Mouse (Mus musculus) kidney, embryonic 15.5 days (tissue): ENCODE results near the gene Tmed2. TPM values are rescaled to one million over a fixed set of nuclear protein-coding genes. Genes with fewer than 3 reads are reported as not detected.
"Not testable (repeated sequence)": the region's sequence is repeated elsewhere in the genome, so short reads cannot be mapped to it uniquely, and the experiment has no call there.

ENCODE experiments used
- ATAC-seq: fragments of 200-750 bp; cut with Nextera tagmentation; replicated peaks from 2 replicates; pipeline ENCODE4 v1.8.0; 2017; ENCODE audit warnings: moderate TSS enrichment; ENCODE audit not compliant: low FRiP score
- H3K27ac ChIP-seq: fragments of 300-500 bp; sonication (generic); 2 replicates; pipeline ENCODE4 v1.5.1; 2015; ENCODE audit warnings: mild to moderate bottlenecking, inconsistent platforms
- H3K27me3 ChIP-seq: fragments of 300-500 bp; sonication (generic); 2 replicates; pipeline ENCODE4 v1.6.1; 2015; ENCODE audit warnings: inconsistent platforms
- H3K36me3 ChIP-seq: fragments of 300-500 bp; sonication (generic); 2 replicates; pipeline ENCODE4 v1.6.1; 2015; ENCODE audit warnings: inconsistent platforms
- H3K4me1 ChIP-seq: fragments of 300-500 bp; sonication (generic); 2 replicates; pipeline ENCODE4 v1.6.1; 2015; ENCODE audit warnings: inconsistent platforms
- H3K4me2 ChIP-seq: fragments of 300-500 bp; sonication (generic); 2 replicates; pipeline ENCODE4 v1.6.1; 2015; ENCODE audit warnings: moderate library complexity, mild to moderate bottlenecking, inconsistent platforms
- H3K4me3 ChIP-seq: fragments of 300-500 bp; sonication (generic); replicated peaks from 2 replicates; pipeline ENCODE4 v1.5.1; 2015; ENCODE audit warnings: mild to moderate bottlenecking, inconsistent platforms
- H3K9ac ChIP-seq: fragments of 300-500 bp; sonication (generic); 2 replicates; pipeline ENCODE4 v1.6.1; 2015; ENCODE audit warnings: mild to moderate bottlenecking, inconsistent platforms
- H3K9me3 ChIP-seq: fragments of 300-500 bp; sonication (generic); replicated peaks from 2 replicates; pipeline ENCODE4 v1.6.1; 2016; ENCODE audit warnings: inconsistent platforms
- WGBS: fragments of 180-500 bp; shearing (Covaris S2); methylation state at CpG from one replicate; pipeline ENCODE4 v1.1.7; 2015; ENCODE audit warnings: mixed read lengths; 5-methylcytosine and 5-hydroxymethylcytosine counted together
- polyA plus RNA-seq: library from polyadenylated mRNA; unstranded; fragments of >200 nt; fragmentation: Nextera tagmentation; extraction: Ambion mirVana; gene quantifications from 2 replicates; pipeline ENCODE4 v1.2.1, GENCODE M21; 2015

Tmed2 gene
- polyA plus RNA-seq, 1 experiment from 2014 or later: 519 TPM

DNA sequence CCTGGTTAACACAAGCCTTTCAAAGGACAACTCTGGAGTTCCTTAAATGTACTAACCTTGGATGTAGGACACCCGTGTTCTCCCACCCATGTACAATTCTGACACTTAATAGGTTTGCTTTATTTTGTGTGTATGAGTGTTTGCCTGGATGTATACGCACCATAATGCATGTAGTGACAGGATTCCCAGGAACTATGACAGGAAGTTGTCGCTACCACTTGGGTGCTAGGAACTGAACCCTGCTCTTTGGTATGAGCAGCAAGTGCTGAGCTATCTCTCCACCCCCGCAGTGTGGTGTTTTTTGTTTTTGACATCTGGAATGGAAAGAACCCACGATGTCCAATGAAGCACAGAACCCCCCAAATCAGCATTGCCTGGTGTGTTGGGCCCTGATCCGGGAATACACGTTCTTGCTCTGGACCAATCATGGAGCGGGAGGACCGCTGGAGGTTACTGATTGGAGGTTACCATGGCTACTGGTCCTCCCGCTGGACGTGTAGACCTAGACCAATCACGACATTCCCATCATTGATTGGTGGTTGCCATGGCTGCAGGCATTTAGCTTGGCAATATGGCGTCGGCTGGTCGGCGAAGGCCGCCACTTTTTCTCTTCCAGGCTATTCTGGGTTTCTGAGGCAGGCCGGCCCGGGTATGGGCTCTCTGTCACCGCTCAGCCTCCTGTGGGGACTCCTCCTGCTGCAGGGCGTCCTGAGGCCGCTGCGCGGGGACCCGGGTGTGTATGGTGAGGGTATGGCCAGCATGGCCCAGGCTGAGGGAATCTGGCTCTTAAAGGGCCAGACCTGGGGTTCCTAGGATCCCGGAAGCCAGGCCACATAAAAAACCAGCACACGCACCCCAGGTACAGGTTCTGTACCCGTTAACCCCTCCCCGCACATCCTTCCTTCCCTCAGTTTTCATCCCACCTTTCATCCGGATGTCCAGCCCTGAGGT lies 58.0 kb downstream of the Tmed2 start:
- Histone ChIP-seq H3K4me3 (peak overlapping the region; percentile 67), H3K9ac (peak overlapping the region; percentile 58), H3K27me3 (no peaks in the 10 kb centered on the region), H3K4me2 (peak overlapping the region; percentile 86), H3K9me3 (no peaks in the 10 kb centered on the region), H3K36me3 (peaks cover 41% of the 10 kb centered on the region), H3K27ac (no peak overlapping the region), H3K4me1 (peaks cover 14% of the 10 kb centered on the region)
- ATAC-seq: peak; percentile 100
- WGBS: 8% methylated on average over 30 of the region's 30 CpGs

DNA sequence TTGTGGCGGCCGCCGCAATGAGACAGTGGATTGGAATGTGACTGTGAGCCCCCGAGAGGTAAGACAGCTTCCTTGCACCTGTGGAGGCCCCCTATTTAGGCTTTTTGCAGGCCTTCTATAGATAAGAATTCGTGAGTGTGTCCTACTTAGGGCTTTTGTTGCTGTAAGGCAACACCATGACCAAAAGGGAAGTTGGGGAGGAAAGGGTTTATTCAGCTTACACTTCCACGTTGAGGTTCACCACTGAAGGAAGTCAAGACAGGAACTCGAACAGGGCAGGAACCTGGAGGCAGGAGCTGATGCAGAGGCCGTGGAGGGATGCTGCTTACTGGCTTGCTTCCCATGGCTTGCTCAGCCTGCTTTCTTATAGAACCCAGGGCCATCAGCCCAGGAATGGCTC lies 59.2 kb downstream of the Tmed2 start:
- H3K9ac ChIP-seq, ATAC-seq, H3K27me3 ChIP-seq, H3K9me3 ChIP-seq, H3K27ac ChIP-seq: not testable (repeated sequence)
- H3K4me2 ChIP-seq: peak overlapping the region; percentile 86
- 68% methylated on average over 8 of the region's 8 CpGs for WGBS
- peaks cover 29% of the 10 kb centered on the region for H3K36me3 ChIP-seq
- peaks cover 14% of the 10 kb centered on the region for H3K4me1 ChIP-seq
- H3K4me3 ChIP-seq: peak overlapping the region; percentile 67

Other genes with a start within 250 kb of the Tmed2 start
- gene Mphosph9, start 212.7 kb upstream of the Tmed2 start, polyA plus RNA-seq: 13.4 TPM in 2 replicates
- 20.0 and 21.7 TPM in 2 replicates for gene 2810006K23Rik, start 212.6 kb upstream of the Tmed2 start, polyA plus RNA-seq
- gene Cdk2ap1, start 177.6 kb upstream of the Tmed2 start, polyA plus RNA-seq: 39.0 and 44.9 TPM in 2 replicates
- 90.0 and 96.2 TPM in 2 replicates for gene Sbno1, start 114.7 kb upstream of the Tmed2 start, polyA plus RNA-seq
- gene Kmt5a, start 100.8 kb upstream of the Tmed2 start, polyA plus RNA-seq: 45.5 and 49.9 TPM in 2 replicates
- gene Rilpl2, start 62.3 kb upstream of the Tmed2 start, polyA plus RNA-seq: 29.6 and 32.8 TPM in 2 replicates
- 26.7 and 27.4 TPM in 2 replicates for gene Snrnp35, start 57.6 kb upstream of the Tmed2 start, polyA plus RNA-seq
- gene Rilpl1, start 9.3 kb upstream of the Tmed2 start, polyA plus RNA-seq: 21.8 and 22.8 TPM in 2 replicates
- gene Ddx55, start 12.2 kb downstream of the Tmed2 start, polyA plus RNA-seq: 13.6 and 15.8 TPM in 2 replicates
- 72.5 and 73.1 TPM in 2 replicates for gene Eif2b1, start 38.4 kb downstream of the Tmed2 start, polyA plus RNA-seq
- gene Gtf2h3, start 38.4 kb downstream of the Tmed2 start, polyA plus RNA-seq: 72.8 and 78.7 TPM in 2 replicates
- gene Atp6v0a2, start 87.9 kb downstream of the Tmed2 start, polyA plus RNA-seq: 45.7 and 47.2 TPM in 2 replicates
- 0.10 and 0.27 TPM in 2 replicates for gene Dnah10, start 184.4 kb downstream of the Tmed2 start, polyA plus RNA-seq